Mouse (Mus musculus): ENCODE measurements at regions not wholly inside any gene's neighbourhood (a gene's known extent, or its start where the extent isn't known, plus 50 kb on each side); places are given as distances from the start of the nearest gene placed in this dataset.

- H3K4me3 ChIP-seq (ENCODE audit: insufficient read depth, poor library complexity, severe bottlenecking) = no peak overlapping the region
- no peak overlapping the region for H3ac ChIP-seq (ENCODE audit: control insufficient read depth, insufficient read length, low read depth)
- H3K36me3 ChIP-seq (ENCODE audit: control insufficient read depth, insufficient read depth) = no peaks in the 10 kb centered on the region
- H3K79me2 ChIP-seq (ENCODE audit: control insufficient read depth, insufficient read depth) = no peaks in the 10 kb centered on the region
- H3K27me3 ChIP-seq (ENCODE audit: control insufficient read depth, insufficient read depth, insufficient read length) = no peaks in the 10 kb centered on the region
- no peak for TF ChIP-seq MYOD1 (IDR thresholded peaks at IDR 0.05; ENCODE audit: control insufficient read depth, insufficient read length, low read depth)
- TF ChIP-seq MAX (IDR thresholded peaks at IDR 0.05) = no peak
- TF ChIP-seq USF1 (IDR thresholded peaks at IDR 0.05; ENCODE audit: low read depth) = no peak
- no peak for TF ChIP-seq MYOG (IDR thresholded peaks at IDR 0.05; ENCODE audit: control insufficient read depth, extremely low read depth, insufficient read length)
- no peak for TF ChIP-seq CTCF (IDR thresholded peaks at IDR 0.05; ENCODE audit: control insufficient read depth, insufficient read depth, insufficient read length)
- no peak for TF ChIP-seq CEBPB (IDR thresholded peaks at IDR 0.05; ENCODE audit: low read depth)
- no peak for TF ChIP-seq FOSL1 (IDR thresholded peaks at IDR 0.05; ENCODE audit: insufficient read depth, low read length, poor library complexity, severe bottlenecking)
- H3K79me3 ChIP-seq (ENCODE audit: low read depth) = no peaks in the 10 kb centered on the region
Measured at GRCm38 (mm10) chr16:73230599-73230998, 922.5 kb downstream of the Robo1 start.

- H3K36me3 ChIP-seq (ENCODE audit: control insufficient read depth, insufficient read depth) = no peaks in the 10 kb centered on the region
- H3K79me3 ChIP-seq (ENCODE audit: low read depth) = no peaks in the 10 kb centered on the region
- H3ac ChIP-seq (ENCODE audit: control insufficient read depth, insufficient read length, low read depth) = no peak overlapping the region
- H3K79me2 ChIP-seq (ENCODE audit: control insufficient read depth, insufficient read depth) = no peaks in the 10 kb centered on the region
- TF ChIP-seq USF1 (IDR thresholded peaks at IDR 0.05; ENCODE audit: low read depth) = no peak
- TF ChIP-seq MYOG (IDR thresholded peaks at IDR 0.05; ENCODE audit: control insufficient read depth, extremely low read depth, insufficient read length) = no peak
- TF ChIP-seq CTCF (IDR thresholded peaks at IDR 0.05; ENCODE audit: control insufficient read depth, insufficient read depth, insufficient read length) = no peak
- no peaks in the 10 kb centered on the region for H3K27me3 ChIP-seq (ENCODE audit: control insufficient read depth, insufficient read depth, insufficient read length)
- H3K4me3 ChIP-seq (ENCODE audit: insufficient read depth, poor library complexity, severe bottlenecking) = no peak overlapping the region
Measured at GRCm38 (mm10) chr16:73217555-73217954, 909.4 kb downstream of the Robo1 start.

GRCm38 (mm10) chr16:73203542-73203941 lies 895.4 kb downstream of the Robo1 start:
- TF ChIP-seq FOSL1 (IDR thresholded peaks at IDR 0.05; ENCODE audit: insufficient read depth, low read length, poor library complexity, severe bottlenecking) (no peak), CTCF (IDR thresholded peaks at IDR 0.05; ENCODE audit: control insufficient read depth, insufficient read depth, insufficient read length) (no peak), CEBPB (IDR thresholded peaks at IDR 0.05; ENCODE audit: low read depth) (no peak), MYOD1 (IDR thresholded peaks at IDR 0.05; ENCODE audit: control insufficient read depth, insufficient read length, low read depth) (no peak), USF1 (IDR thresholded peaks at IDR 0.05; ENCODE audit: low read depth) (no peak), MYOG (IDR thresholded peaks at IDR 0.05; ENCODE audit: control insufficient read depth, extremely low read depth, insufficient read length) (no peak), MAX (IDR thresholded peaks at IDR 0.05) (no peak)
- Histone ChIP-seq H3K79me2 (ENCODE audit: control insufficient read depth, insufficient read depth) (no peaks in the 10 kb centered on the region), H3K4me3 (ENCODE audit: insufficient read depth, poor library complexity, severe bottlenecking) (no peak overlapping the region), H3K27me3 (ENCODE audit: control insufficient read depth, insufficient read depth, insufficient read length) (no peaks in the 10 kb centered on the region), H3K79me3 (ENCODE audit: low read depth) (no peaks in the 10 kb centered on the region), H3ac (ENCODE audit: control insufficient read depth, insufficient read length, low read depth) (no peak overlapping the region), H3K36me3 (ENCODE audit: control insufficient read depth, insufficient read depth) (no peaks in the 10 kb centered on the region)

- no peak overlapping the region for H3K4me3 ChIP-seq (ENCODE audit: insufficient read depth, poor library complexity, severe bottlenecking)
- no peak for TF ChIP-seq USF1 (IDR thresholded peaks at IDR 0.05; ENCODE audit: low read depth)
- no peak for TF ChIP-seq MYOD1 (IDR thresholded peaks at IDR 0.05; ENCODE audit: control insufficient read depth, insufficient read length, low read depth)
- no peak for TF ChIP-seq CTCF (IDR thresholded peaks at IDR 0.05; ENCODE audit: control insufficient read depth, insufficient read depth, insufficient read length)
- TF ChIP-seq MYOG (IDR thresholded peaks at IDR 0.05; ENCODE audit: control insufficient read depth, extremely low read depth, insufficient read length) = no peak
- TF ChIP-seq CEBPB (IDR thresholded peaks at IDR 0.05; ENCODE audit: low read depth) = no peak
- no peak for TF ChIP-seq FOSL1 (IDR thresholded peaks at IDR 0.05; ENCODE audit: insufficient read depth, low read length, poor library complexity, severe bottlenecking)
- no peak for TF ChIP-seq MAX (IDR thresholded peaks at IDR 0.05)
- no peaks in the 10 kb centered on the region for H3K79me2 ChIP-seq (ENCODE audit: control insufficient read depth, insufficient read depth)
- H3ac ChIP-seq (ENCODE audit: control insufficient read depth, insufficient read length, low read depth) = no peak overlapping the region
- H3K27me3 ChIP-seq (ENCODE audit: control insufficient read depth, insufficient read depth, insufficient read length) = no peaks in the 10 kb centered on the region
- no peaks in the 10 kb centered on the region for H3K36me3 ChIP-seq (ENCODE audit: control insufficient read depth, insufficient read depth)
- no peaks in the 10 kb centered on the region for H3K79me3 ChIP-seq (ENCODE audit: low read depth)
Measured at GRCm38 (mm10) chr16:73200991-73201390, 892.9 kb downstream of the Robo1 start.

- Histone ChIP-seq H3K4me3 (ENCODE audit: insufficient read depth, poor library complexity, severe bottlenecking) (no peak overlapping the region), H3K27me3 (ENCODE audit: control insufficient read depth, insufficient read depth, insufficient read length) (no peaks in the 10 kb centered on the region), H3ac (ENCODE audit: control insufficient read depth, insufficient read length, low read depth) (no peak overlapping the region), H3K79me3 (ENCODE audit: low read depth) (no peaks in the 10 kb centered on the region), H3K36me3 (ENCODE audit: control insufficient read depth, insufficient read depth) (no peaks in the 10 kb centered on the region), H3K79me2 (ENCODE audit: control insufficient read depth, insufficient read depth) (no peaks in the 10 kb centered on the region)
- TF ChIP-seq MAX (IDR thresholded peaks at IDR 0.05) (no peak), CEBPB (IDR thresholded peaks at IDR 0.05; ENCODE audit: low read depth) (no peak), MYOD1 (IDR thresholded peaks at IDR 0.05; ENCODE audit: control insufficient read depth, insufficient read length, low read depth) (no peak), MYOG (IDR thresholded peaks at IDR 0.05; ENCODE audit: control insufficient read depth, extremely low read depth, insufficient read length) (no peak), USF1 (IDR thresholded peaks at IDR 0.05; ENCODE audit: low read depth) (no peak), FOSL1 (IDR thresholded peaks at IDR 0.05; ENCODE audit: insufficient read depth, low read length, poor library complexity, severe bottlenecking) (no peak), CTCF (IDR thresholded peaks at IDR 0.05; ENCODE audit: control insufficient read depth, insufficient read depth, insufficient read length) (no peak)
Measured at GRCm38 (mm10) chr16:73182776-73183175, 874.7 kb downstream of the Robo1 start.

GRCm38 (mm10) chr16:73182258-73182657 lies 874.2 kb downstream of the Robo1 start:
- H3K79me3 ChIP-seq (ENCODE audit: low read depth) = no peaks in the 10 kb centered on the region
- no peaks in the 10 kb centered on the region for H3K27me3 ChIP-seq (ENCODE audit: control insufficient read depth, insufficient read depth, insufficient read length)
- H3ac ChIP-seq (ENCODE audit: control insufficient read depth, insufficient read length, low read depth) = no peak overlapping the region
- H3K79me2 ChIP-seq (ENCODE audit: control insufficient read depth, insufficient read depth) = no peaks in the 10 kb centered on the region
- H3K4me3 ChIP-seq (ENCODE audit: insufficient read depth, poor library complexity, severe bottlenecking) = no peak overlapping the region
- no peaks in the 10 kb centered on the region for H3K36me3 ChIP-seq (ENCODE audit: control insufficient read depth, insufficient read depth)
- no peak for TF ChIP-seq MYOD1 (IDR thresholded peaks at IDR 0.05; ENCODE audit: control insufficient read depth, insufficient read length, low read depth)
- no peak for TF ChIP-seq CTCF (IDR thresholded peaks at IDR 0.05; ENCODE audit: control insufficient read depth, insufficient read depth, insufficient read length)
